Mouse (Mus musculus) olfactory bulb, adult 2 months (tissue): ENCODE results near the gene Arhgef1.
"Not testable (repeated sequence)": the region's sequence is repeated elsewhere in the genome, so short reads cannot be mapped to it uniquely, and the experiment has no call there.

ENCODE experiments used
- CTCF ChIP-seq: fragments of 200-500 bp; IDR thresholded peaks from 2 replicates; pipeline ENCODE4 v1.5.1; 2012; ENCODE audit warnings: low read depth, mild to moderate bottlenecking, low read length, moderate library complexity; ENCODE audit not compliant: insufficient read depth
- POLR2A ChIP-seq: fragments of 200-500 bp; IDR thresholded peaks from 2 replicates; pipeline ENCODE4 v1.6.1; 2012; ENCODE audit warnings: mild to moderate bottlenecking, low read depth, low read length, moderate library complexity; ENCODE audit not compliant: insufficient read depth

DNA sequence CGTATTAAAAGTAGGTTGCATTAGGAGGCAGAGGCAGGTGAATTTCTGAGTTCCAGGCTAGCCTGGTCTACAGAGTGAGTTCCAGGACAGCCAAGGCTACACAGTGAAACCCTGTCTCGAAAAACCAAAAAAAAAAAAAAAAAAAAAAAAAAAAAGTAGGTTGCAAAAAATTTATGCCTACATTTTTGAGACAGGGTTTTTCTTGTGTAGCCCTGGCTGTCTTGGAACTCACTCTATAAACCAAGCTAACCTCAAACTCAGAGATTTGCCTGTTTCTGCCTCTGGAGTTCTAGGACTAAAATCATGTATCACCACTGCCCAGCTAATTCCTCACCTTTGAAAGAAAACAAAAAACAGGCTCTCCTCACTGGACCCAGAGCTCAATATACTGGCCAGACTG lies 7.0 kb upstream of the Arhgef1 start:
- TF ChIP-seq CTCF, POLR2A: not testable (repeated sequence)
